ENCODE assay signal across 10 mouse cellular contexts in genomic region chr9:12380732-12381645, GRCm38 (mm10).
A peak's percentile ranks its signal among the peaks of the same experiment; 100 is the strongest.
DNase-seq lines count a peak whose midpoint lies in the region; ATAC-seq and TF ChIP-seq lines count a peak whose summit lies in the region.
"Had no signal": no experiment of that assay in that cellular context is flagged by ENCODE, and none has a peak within 500 bp of the region (broad histone marks: within the 10 kb centered on the region; RNA-seq: fewer than 3 reads in every experiment).

No protein-coding gene starts in this region.

- TF ChIP-seq CTCF in heart, postnatal 0 days (IDR thresholded peaks at IDR 0.05; ENCODE audit: low read depth): no peak

- H3K27ac ChIP-seq in heart, postnatal 0 days (ENCODE audit: low read depth): peak overlapping the region; percentile 34; the same call in 1 of the 2 replicates
- H3K27ac ChIP-seq in heart, embryonic 10.5 days: no peak overlapping the region
- H3K27ac ChIP-seq in hindbrain, embryonic 14.5 days: no peak overlapping the region; the same call in 1 of the 2 replicates
- H3K27ac ChIP-seq in limb, embryonic 14.5 days (replicated peaks; ENCODE audit: low read depth, low read length): no peak overlapping the region
- H3K27ac ChIP-seq: embryonic facial prominence, embryonic 15.5 days had no signal

- ATAC-seq in heart, postnatal 0 days (ENCODE audit: insufficient read depth, low read depth): no peak
- ATAC-seq in hindbrain, embryonic 14.5 days (ENCODE audit: low FRiP score): peak; percentile 59; the same call in 1 of the 2 replicates
- ATAC-seq in limb, embryonic 14.5 days (ENCODE audit: low FRiP score, low read depth): 0 out of 2 replicates have a peak, but pooled peaks have one; percentile 6
- no peak for ATAC-seq in megakaryocyte progenitor cell, adult 5-6 weeks (replicated peaks; ENCODE audit: poor library complexity)

- no peaks in the 10 kb centered on the region for H3K9me3 ChIP-seq in heart, postnatal 0 days (replicated peaks; ENCODE audit: control insufficient read depth, low read length)
- H3K9me3 ChIP-seq in heart, embryonic 10.5 days: no peaks in the 10 kb centered on the region
- H3K9me3 ChIP-seq in hindbrain, embryonic 14.5 days (ENCODE audit: control insufficient read depth, low read length): no peaks in the 10 kb centered on the region
- H3K9me3 ChIP-seq in limb, embryonic 14.5 days (ENCODE audit: control insufficient read depth, low read length): no peaks in the 10 kb centered on the region
- H3K9me3 ChIP-seq: embryonic facial prominence, embryonic 15.5 days had no signal

- no peak overlapping the region for H3K9ac ChIP-seq in heart, postnatal 0 days (replicated peaks; ENCODE audit: low read depth, low read length)
- no peak overlapping the region for H3K9ac ChIP-seq in hindbrain, embryonic 14.5 days
- no peak overlapping the region for H3K9ac ChIP-seq in limb, embryonic 14.5 days (ENCODE audit: low read depth, low read length, severe bottlenecking)
- H3K9ac ChIP-seq: embryonic facial prominence, embryonic 15.5 days had no signal

- no peaks in the 10 kb centered on the region for H3K27me3 ChIP-seq in heart, postnatal 0 days (ENCODE audit: control insufficient read depth, insufficient read depth, low read length)
- no peaks in the 10 kb centered on the region for H3K27me3 ChIP-seq in heart, embryonic 10.5 days (ENCODE audit: insufficient read depth, poor library complexity, severe bottlenecking)
- no peaks in the 10 kb centered on the region for H3K27me3 ChIP-seq in hindbrain, embryonic 14.5 days (ENCODE audit: control insufficient read depth, insufficient read depth, low read length)
- H3K27me3 ChIP-seq in limb, embryonic 14.5 days (ENCODE audit: control insufficient read depth, insufficient read depth, low read length): no peaks in the 10 kb centered on the region
- H3K27me3 ChIP-seq: embryonic facial prominence, embryonic 15.5 days had no signal

- TF ChIP-seq POLR2A in limb, embryonic 14.5 days (IDR thresholded peaks at IDR 0.05; ENCODE audit: borderline replicate concordance, extremely low read depth, insufficient read depth, insufficient read length): no peak

- TF ChIP-seq EP300 in heart, postnatal 0 days (IDR thresholded peaks at IDR 0.05; ENCODE audit: low read depth): no peak

- WGBS in heart, postnatal 0 days: 6% methylated on average over 4 of the region's 4 CpGs
- 13% methylated on average over 4 of the region's 4 CpGs for WGBS in heart, embryonic 10.5 days
- WGBS in hindbrain, embryonic 14.5 days: 2% methylated on average over 4 of the region's 4 CpGs
- WGBS in limb, embryonic 14.5 days: 21% methylated on average over 4 of the region's 4 CpGs

- H3K36me3 ChIP-seq in heart, postnatal 0 days (replicated peaks; ENCODE audit: control insufficient read depth, insufficient read depth, low read length): no peaks in the 10 kb centered on the region
- no peaks in the 10 kb centered on the region for H3K36me3 ChIP-seq in heart, embryonic 10.5 days
- no peaks in the 10 kb centered on the region for H3K36me3 ChIP-seq in hindbrain, embryonic 14.5 days (replicated peaks; ENCODE audit: control insufficient read depth, insufficient read depth)
- no peaks in the 10 kb centered on the region for H3K36me3 ChIP-seq in limb, embryonic 14.5 days (ENCODE audit: control insufficient read depth, insufficient read depth, low read length)
- H3K36me3 ChIP-seq: embryonic facial prominence, embryonic 15.5 days had no signal

- H3K4me2 ChIP-seq in heart, postnatal 0 days (ENCODE audit: low read depth, low read length): peak overlapping the region; percentile 23; the same call in 1 of the 2 replicates
- no peak overlapping the region for H3K4me2 ChIP-seq in hindbrain, embryonic 14.5 days (replicated peaks)
- no peak overlapping the region for H3K4me2 ChIP-seq in limb, embryonic 14.5 days (replicated peaks; ENCODE audit: low read depth, low read length, severe bottlenecking)
- H3K4me2 ChIP-seq: embryonic facial prominence, embryonic 15.5 days had no signal

- no peak overlapping the region for H3K4me3 ChIP-seq in heart, postnatal 0 days (ENCODE audit: low read depth, low read length)
- H3K4me3 ChIP-seq in heart, embryonic 10.5 days: no peak overlapping the region
- H3K4me3 ChIP-seq in hindbrain, embryonic 14.5 days (replicated peaks; ENCODE audit: low read length): no peak overlapping the region
- H3K4me3 ChIP-seq in limb, embryonic 14.5 days (replicated peaks; ENCODE audit: low read length): no peak overlapping the region
- H3K4me3 ChIP-seq: embryonic facial prominence, embryonic 15.5 days had no signal

- peak; percentile 6 for DNase-seq in heart, postnatal 0 days (ENCODE audit: low spot score)
- DNase-seq in heart, embryonic 10.5 days (ENCODE audit: low spot score): no peak
- peak; percentile 28 for DNase-seq in embryo, embryonic 10 days (ENCODE audit: low spot score)
- no peak for DNase-seq in hindbrain, embryonic 14.5 days (ENCODE audit: low spot score)
- DNase-seq in limb, embryonic 14.5 days (ENCODE audit: low spot score): peak; percentile 19
- no peak for DNase-seq in spleen, adult 18-20 months
- no peak for DNase-seq in urinary bladder, postnatal 4 days (ENCODE audit: low spot score in 2 of 2)
- DNase-seq: adrenal gland, postnatal 25 days had no signal

- 0 out of 2 replicates have a peak, but pooled peaks cover 4% of the 10 kb centered on the region for H3K4me1 ChIP-seq in heart, postnatal 0 days (ENCODE audit: control insufficient read depth, insufficient read depth)
- 0 out of 2 replicates have a peak, but pooled peaks cover 2% of the 10 kb centered on the region for H3K4me1 ChIP-seq in heart, embryonic 10.5 days
- 0 out of 2 replicates have a peak, but pooled peaks cover 3% of the 10 kb centered on the region for H3K4me1 ChIP-seq in hindbrain, embryonic 14.5 days (replicated peaks; ENCODE audit: control insufficient read depth, insufficient read depth, low read length)
- no peaks in the 10 kb centered on the region for H3K4me1 ChIP-seq in limb, embryonic 14.5 days (ENCODE audit: control insufficient read depth, insufficient read depth, low read length)
- H3K4me1 ChIP-seq: embryonic facial prominence, embryonic 15.5 days had no signal

Comparison
In these comparisons a context has a peak if more than half of its experiments do, and no peak if none do; other contexts are left out.
1. DNase-seq: peak in heart, postnatal 0 days (single experiment), embryo, embryonic 10 days (single experiment) and limb, embryonic 14.5 days (single experiment); none in heart, embryonic 10.5 days (single experiment), hindbrain, embryonic 14.5 days (single experiment), spleen, adult 18-20 months (0 of 2) and urinary bladder, postnatal 4 days (0 of 2).
2. ATAC-seq: peak in hindbrain, embryonic 14.5 days (single experiment) and limb, embryonic 14.5 days (single experiment); none in heart, postnatal 0 days (single experiment) and megakaryocyte progenitor cell, adult 5-6 weeks (single experiment).